Mouse (Mus musculus) thymus, adult 2 months (tissue): ENCODE data around the gene Psma5. TPM values are rescaled to one million over a fixed set of nuclear protein-coding genes. Genes with fewer than 3 reads are reported as not detected.

ENCODE experiments used
- DNase-seq: peaks from one replicate; pipeline ENCODE4 v3.0.0; 2021
- H3K27ac ChIP-seq: fragments of 200-500 bp; 2 replicates; pipeline ENCODE4 v1.5.1; 2012; ENCODE audit warnings: low read length, control low read depth; ENCODE audit not compliant: control insufficient read depth, insufficient read depth
- H3K27me3 ChIP-seq: fragments of 200-500 bp; 2 replicates; pipeline ENCODE4 v1.6.1; 2012; ENCODE audit warnings: mild to moderate bottlenecking, low read length, moderate library complexity, mixed read lengths; ENCODE audit not compliant: control insufficient read depth, insufficient read depth
- H3K36me3 ChIP-seq: fragments of 200-500 bp; 2 replicates; pipeline ENCODE4 v1.6.1; 2012; ENCODE audit warnings: mild to moderate bottlenecking, low read length, moderate library complexity; ENCODE audit not compliant: control insufficient read depth, insufficient read depth
- H3K4me1 ChIP-seq: fragments of 200-500 bp; replicated peaks from 2 replicates; pipeline ENCODE4 v1.6.1; 2012; ENCODE audit warnings: low read length; ENCODE audit not compliant: control insufficient read depth, insufficient read depth
- H3K4me3 ChIP-seq: fragments of 200-500 bp; 2 replicates; pipeline ENCODE4 v1.5.1; 2012; ENCODE audit warnings: mild to moderate bottlenecking, low read length, control low read depth, moderate library complexity; ENCODE audit not compliant: control insufficient read depth, insufficient read depth
- CTCF ChIP-seq: fragments of 200-500 bp; IDR thresholded peaks from 2 replicates; pipeline ENCODE4 v1.5.1; 2012; ENCODE audit warnings: mild to moderate bottlenecking, control low read depth, low read length, moderate library complexity, borderline replicate concordance; ENCODE audit not compliant: control insufficient read depth, poor library complexity, insufficient read depth; ENCODE audit errors: extremely low read depth
- POLR2A ChIP-seq: fragments of 200-500 bp; IDR thresholded peaks from 2 replicates; pipeline ENCODE4 v1.6.1; 2012; ENCODE audit warnings: mild to moderate bottlenecking, low read length, control low read depth, moderate library complexity; ENCODE audit not compliant: control insufficient read depth, poor library complexity, insufficient read depth; ENCODE audit errors: extremely low read depth
- WGBS: fragments of 180-500 bp; shearing (Covaris S2); methylation state at CpG from one replicate; pipeline ENCODE4 v1.1.7; 2018; 5-methylcytosine and 5-hydroxymethylcytosine counted together
- polyA plus RNA-seq: library from polyadenylated mRNA; depleted of rRNA; stranded (reverse); fragments of >200 nt; gene quantifications from 2 replicates; pipeline ENCODE4 v1.2.3, GENCODE M21; 2012; rRNA removed

The Psma5 gene
- polyA plus RNA-seq, 1 experiment, result 71.3 TPM

- no peak overlapping the region for H3K27ac ChIP-seq
- H3K4me1 ChIP-seq, result no peaks in the 10 kb centered on the region
- H3K27me3 ChIP-seq, result no peaks in the 10 kb centered on the region
- no peaks in the 10 kb centered on the region for H3K36me3 ChIP-seq
- WGBS, result 52% methylated on average over 4 of the region's 4 CpGs
- TF ChIP-seq POLR2A (no peak), CTCF (no peak)
- H3K4me3 ChIP-seq, result no peak overlapping the region
- no peak for DNase-seq
Measured at GRCm38 (mm10) chr3:108322136-108322535, 65.4 kb downstream of the Psma5 start.

GRCm38 (mm10) chr3:108322962-108323361 lies 66.2 kb downstream of the Psma5 start:
- H3K4me3 ChIP-seq, result no peak overlapping the region
- no peaks in the 10 kb centered on the region for H3K4me1 ChIP-seq
- WGBS, result 99% methylated on average over 3 of the region's 3 CpGs
- no peaks in the 10 kb centered on the region for H3K27me3 ChIP-seq
- no peak for TF ChIP-seq CTCF
- no peak for TF ChIP-seq POLR2A
- H3K27ac ChIP-seq, result no peak overlapping the region
- no peaks in the 10 kb centered on the region for H3K36me3 ChIP-seq
- no peak for DNase-seq

GRCm38 (mm10) chr3:108324837-108325236 lies 68.1 kb downstream of the Psma5 start:
- Histone ChIP-seq H3K27ac (no peak overlapping the region), H3K4me3 (no peak overlapping the region), H3K4me1 (peaks cover 3% of the 10 kb centered on the region; the same call in 1 of the 2 replicates), H3K36me3 (no peaks in the 10 kb centered on the region), H3K27me3 (no peaks in the 10 kb centered on the region)
- TF ChIP-seq CTCF (no peak), POLR2A (no peak)
- WGBS, result 95% methylated on average over 4 of the region's 4 CpGs
- no peak for DNase-seq

GRCm38 (mm10) chr3:108325521-108325920 lies 68.8 kb downstream of the Psma5 start:
- H3K4me3 ChIP-seq, result no peak overlapping the region
- H3K36me3 ChIP-seq, result no peaks in the 10 kb centered on the region
- peaks cover 3% of the 10 kb centered on the region; the same call in 1 of the 2 replicates for H3K4me1 ChIP-seq
- WGBS, result 94% methylated on average over 9 of the region's 9 CpGs
- no peaks in the 10 kb centered on the region for H3K27me3 ChIP-seq
- no peak for TF ChIP-seq POLR2A
- TF ChIP-seq CTCF, result no peak
- DNase-seq, result no peak
- H3K27ac ChIP-seq, result no peak overlapping the region

GRCm38 (mm10) chr3:108327275-108327674 lies 70.5 kb downstream of the Psma5 start:
- no peaks in the 10 kb centered on the region for H3K27me3 ChIP-seq
- no peaks in the 10 kb centered on the region for H3K36me3 ChIP-seq
- TF ChIP-seq POLR2A, result no peak
- TF ChIP-seq CTCF, result no peak
- WGBS, result 98% methylated on average over 8 of the region's 8 CpGs
- peaks cover 3% of the 10 kb centered on the region; the same call in 1 of the 2 replicates for H3K4me1 ChIP-seq
- DNase-seq, result no peak
- H3K4me3 ChIP-seq, result no peak overlapping the region
- no peak overlapping the region for H3K27ac ChIP-seq

GRCm38 (mm10) chr3:108327916-108328315 lies 71.2 kb downstream of the Psma5 start:
- H3K27ac ChIP-seq, result no peak overlapping the region
- H3K27me3 ChIP-seq, result no peaks in the 10 kb centered on the region
- no peaks in the 10 kb centered on the region for H3K36me3 ChIP-seq
- H3K4me3 ChIP-seq, result no peak overlapping the region
- peaks cover 3% of the 10 kb centered on the region; the same call in 1 of the 2 replicates for H3K4me1 ChIP-seq
- WGBS, result 89% methylated on average over 3 of the region's 3 CpGs
- no peak for DNase-seq
- TF ChIP-seq CTCF (no peak), POLR2A (no peak)

GRCm38 (mm10) chr3:108328441-108328841 lies 71.7 kb downstream of the Psma5 start:
- no peak for DNase-seq
- 51% methylated on average over 9 of the region's 9 CpGs for WGBS

More at GRCm38 (mm10) chr3:108328441-108328841, 71.7 kb downstream of the Psma5 start:
- no peak for TF ChIP-seq CTCF
- TF ChIP-seq POLR2A, result no peak
- peaks cover 3% of the 10 kb centered on the region; the same call in 1 of the 2 replicates for H3K4me1 ChIP-seq
- no peak overlapping the region for H3K4me3 ChIP-seq
- no peaks in the 10 kb centered on the region for H3K27me3 ChIP-seq
- H3K36me3 ChIP-seq, result no peaks in the 10 kb centered on the region
- H3K27ac ChIP-seq, result no peak overlapping the region

Other genes with a start within 250 kb of the Psma5 start
- 93.0 and 124 TPM in 2 replicates for gene Gstm1, start 239.0 kb upstream of the Psma5 start, polyA plus RNA-seq
- gene Gstm4, start 212.0 kb upstream of the Psma5 start, polyA plus RNA-seq, result 7.9 and 9.7 TPM in 2 replicates
- 159 and 177 TPM in 2 replicates for gene Ampd2, start 170.3 kb upstream of the Psma5 start, polyA plus RNA-seq
- 0.27 and 0.32 TPM in 2 replicates for gene Gnat2, start 164.1 kb upstream of the Psma5 start, polyA plus RNA-seq
- 34.3 and 35.7 TPM in 2 replicates for gene Gnai3, start 110.8 kb upstream of the Psma5 start, polyA plus RNA-seq
- not detected in 2 replicates for gene Gpr61, start 102.0 kb upstream of the Psma5 start, polyA plus RNA-seq
- gene Amigo1, start 70.6 kb upstream of the Psma5 start, polyA plus RNA-seq, result 10.8 and 11.2 TPM in 2 replicates
- 21.9 and 23.0 TPM in 2 replicates for gene Cyb561d1, start 55.7 kb upstream of the Psma5 start, polyA plus RNA-seq
- gene Atxn7l2, start 46.0 kb upstream of the Psma5 start, polyA plus RNA-seq, result 38.0 and 38.8 TPM in 2 replicates
- gene Sypl2, start 30.3 kb upstream of the Psma5 start, polyA plus RNA-seq, result 0.40 and 0.62 TPM in 2 replicates
- 16.0 and 16.5 TPM in 2 replicates for gene Sort1, start 27.2 kb downstream of the Psma5 start, polyA plus RNA-seq
- 8.3 and 16.6 TPM in 2 replicates for gene Mybphl, start 108.0 kb downstream of the Psma5 start, polyA plus RNA-seq
- 27.9 and 29.9 TPM in 2 replicates for gene Psrc1, start 126.9 kb downstream of the Psma5 start, polyA plus RNA-seq
- gene Celsr2, start 158.6 kb downstream of the Psma5 start, polyA plus RNA-seq, result 28.2 and 37.6 TPM in 2 replicates
- 45.7 and 46.5 TPM in 2 replicates for gene Sars, start 188.3 kb downstream of the Psma5 start, polyA plus RNA-seq